Mouse (Mus musculus): ENCODE results near the gene Ccdc116. TPM values are rescaled to one million over a fixed set of nuclear protein-coding genes. Genes with fewer than 3 reads are reported as not detected.
"Not testable (repeated sequence)": the region's sequence is repeated elsewhere in the genome, so short reads cannot be mapped to it uniquely, and the experiment has no call there.

The Ccdc116 gene
- total and polyA plus RNA-seq, 3 experiments, result 2.5 to 5.3 (median 4.6) TPM

- TF ChIP-seq TAL1 (conservative IDR thresholded peaks at IDR 0.05; ENCODE audit: low read depth, low read length) (no peak), CTCF (IDR thresholded peaks at IDR 0.05; ENCODE audit: low read depth, low read length) (no peak), POLR2AphosphoS5 (IDR thresholded peaks at IDR 0.05; ENCODE audit: insufficient replicate concordance, low read depth, low read length) (no peak), GATA2 (IDR thresholded peaks at IDR 0.05; ENCODE audit: borderline replicate concordance, low read depth, low read length) (no peak), GATA1 (IDR thresholded peaks at IDR 0.05; ENCODE audit: borderline replicate concordance, low read length) (no peak)
- peaks cover 70% of the 10 kb centered on the region for H3K36me3 ChIP-seq (replicated peaks)
- ATAC-seq (ENCODE audit: extremely low read depth, insufficient number of reproducible peaks, low FRiP score, poor library complexity, severe bottlenecking) (no peak), DNase-seq (ENCODE audit: low spot score) (no peak)
- H3K4me1 ChIP-seq (ENCODE audit: insufficient read depth, low read depth, low read length), result peaks cover 39% of the 10 kb centered on the region
- no peaks in the 10 kb centered on the region for H3K27me3 ChIP-seq (ENCODE audit: insufficient read depth, low read length)
- no peaks in the 10 kb centered on the region for H3K9me3 ChIP-seq (replicated peaks)
- H3K4me3 ChIP-seq (ENCODE audit: low read depth, low read length), result no peak overlapping the region
These were observed 32.7 kb upstream of the Ccdc116 start for GRCm38 (mm10) chr16:17179706-17180105.

GRCm38 (mm10) chr16:17177623-17178170 is 30.7 kb upstream of the Ccdc116 start:
- Histone ChIP-seq H3K4me3 (ENCODE audit: low read depth, low read length) (no peak overlapping the region), H3K9me3 (replicated peaks) (no peaks in the 10 kb centered on the region), H3K4me1 (ENCODE audit: insufficient read depth, low read depth, low read length) (peaks cover 31% of the 10 kb centered on the region), H3K27me3 (ENCODE audit: insufficient read depth, low read length) (no peaks in the 10 kb centered on the region), H3K36me3 (replicated peaks) (peaks cover 76% of the 10 kb centered on the region)
- TF ChIP-seq CTCF (IDR thresholded peaks at IDR 0.05; ENCODE audit: low read depth, low read length) (no peak), GATA1 (IDR thresholded peaks at IDR 0.05; ENCODE audit: borderline replicate concordance, low read length) (no peak), POLR2AphosphoS5 (IDR thresholded peaks at IDR 0.05; ENCODE audit: insufficient replicate concordance, low read depth, low read length) (no peak), TAL1 (conservative IDR thresholded peaks at IDR 0.05; ENCODE audit: low read depth, low read length) (no peak), GATA2 (IDR thresholded peaks at IDR 0.05; ENCODE audit: borderline replicate concordance, low read depth, low read length) (no peak)
- no peak for ATAC-seq (ENCODE audit: extremely low read depth, insufficient number of reproducible peaks, low FRiP score, poor library complexity, severe bottlenecking)
- DNase-seq (ENCODE audit: low spot score), result no peak

GRCm38 (mm10) chr16:17175765-17176164 is 28.7 kb upstream of the Ccdc116 start:
- ATAC-seq (ENCODE audit: extremely low read depth, insufficient number of reproducible peaks, low FRiP score, poor library complexity, severe bottlenecking), result no peak
- TF ChIP-seq GATA2 (IDR thresholded peaks at IDR 0.05; ENCODE audit: borderline replicate concordance, low read depth, low read length), result no peak
- no peak for TF ChIP-seq TAL1 (conservative IDR thresholded peaks at IDR 0.05; ENCODE audit: low read depth, low read length)
- TF ChIP-seq CTCF (IDR thresholded peaks at IDR 0.05; ENCODE audit: low read depth, low read length), result no peak
- no peak for TF ChIP-seq GATA1 (IDR thresholded peaks at IDR 0.05; ENCODE audit: borderline replicate concordance, low read length)
- TF ChIP-seq POLR2AphosphoS5 (IDR thresholded peaks at IDR 0.05; ENCODE audit: insufficient replicate concordance, low read depth, low read length), result no peak
- no peak for DNase-seq (ENCODE audit: low spot score)
- H3K4me3 ChIP-seq (ENCODE audit: low read depth, low read length), result no peak overlapping the region
- no peaks in the 10 kb centered on the region for H3K27me3 ChIP-seq (ENCODE audit: insufficient read depth, low read length)
- no peaks in the 10 kb centered on the region for H3K9me3 ChIP-seq (replicated peaks)
- peaks cover 12% of the 10 kb centered on the region for H3K4me1 ChIP-seq (ENCODE audit: insufficient read depth, low read depth, low read length)
- H3K36me3 ChIP-seq (replicated peaks), result peaks cover 84% of the 10 kb centered on the region

GRCm38 (mm10) chr16:17168049-17168448 is 21.0 kb upstream of the Ccdc116 start:
- H3K27me3 ChIP-seq (ENCODE audit: insufficient read depth, low read length), result no peaks in the 10 kb centered on the region
- TF ChIP-seq POLR2AphosphoS5 (IDR thresholded peaks at IDR 0.05; ENCODE audit: insufficient replicate concordance, low read depth, low read length) (no peak), GATA1 (IDR thresholded peaks at IDR 0.05; ENCODE audit: borderline replicate concordance, low read length) (no peak), CTCF (IDR thresholded peaks at IDR 0.05; ENCODE audit: low read depth, low read length) (no peak), TAL1 (conservative IDR thresholded peaks at IDR 0.05; ENCODE audit: low read depth, low read length) (no peak), GATA2 (IDR thresholded peaks at IDR 0.05; ENCODE audit: borderline replicate concordance, low read depth, low read length) (no peak)
- H3K4me1 ChIP-seq (ENCODE audit: insufficient read depth, low read depth, low read length), result peaks cover 3% of the 10 kb centered on the region; the same call in 1 of the 2 replicates
- no peaks in the 10 kb centered on the region for H3K9me3 ChIP-seq (replicated peaks)
- no peak overlapping the region for H3K4me3 ChIP-seq (ENCODE audit: low read depth, low read length)
- DNase-seq (ENCODE audit: low spot score) (no peak), ATAC-seq (ENCODE audit: extremely low read depth, insufficient number of reproducible peaks, low FRiP score, poor library complexity, severe bottlenecking) (no peak)
- peaks cover 89% of the 10 kb centered on the region for H3K36me3 ChIP-seq (replicated peaks)

GRCm38 (mm10) chr16:17167179-17167578 is 20.1 kb upstream of the Ccdc116 start:
- H3K4me3 ChIP-seq (ENCODE audit: low read depth, low read length), result no peak overlapping the region
- H3K36me3 ChIP-seq (replicated peaks), result peaks cover 89% of the 10 kb centered on the region
- peaks cover 3% of the 10 kb centered on the region; the same call in 1 of the 2 replicates for H3K4me1 ChIP-seq (ENCODE audit: insufficient read depth, low read depth, low read length)
- no peak for ATAC-seq (ENCODE audit: extremely low read depth, insufficient number of reproducible peaks, low FRiP score, poor library complexity, severe bottlenecking)
- TF ChIP-seq TAL1 (conservative IDR thresholded peaks at IDR 0.05; ENCODE audit: low read depth, low read length), result no peak
- TF ChIP-seq POLR2AphosphoS5 (IDR thresholded peaks at IDR 0.05; ENCODE audit: insufficient replicate concordance, low read depth, low read length), result no peak
- no peak for TF ChIP-seq CTCF (IDR thresholded peaks at IDR 0.05; ENCODE audit: low read depth, low read length)
- no peak for TF ChIP-seq GATA2 (IDR thresholded peaks at IDR 0.05; ENCODE audit: borderline replicate concordance, low read depth, low read length)
- no peak for TF ChIP-seq GATA1 (IDR thresholded peaks at IDR 0.05; ENCODE audit: borderline replicate concordance, low read length)
- no peak for DNase-seq (ENCODE audit: low spot score)
- H3K27me3 ChIP-seq (ENCODE audit: insufficient read depth, low read length), result no peaks in the 10 kb centered on the region
- H3K9me3 ChIP-seq (replicated peaks), result no peaks in the 10 kb centered on the region

- ATAC-seq (ENCODE audit: extremely low read depth, insufficient number of reproducible peaks, low FRiP score, poor library complexity, severe bottlenecking); DNase-seq (ENCODE audit: low spot score); H3K27me3 ChIP-seq (ENCODE audit: insufficient read depth, low read length); H3K9me3 ChIP-seq (replicated peaks); H3K4me1 ChIP-seq (ENCODE audit: insufficient read depth, low read depth, low read length); H3K4me3 ChIP-seq (ENCODE audit: low read depth, low read length): not testable (repeated sequence)
- peaks cover 86% of the 10 kb centered on the region for H3K36me3 ChIP-seq (replicated peaks)
These were observed 18.4 kb upstream of the Ccdc116 start for GRCm38 (mm10) chr16:17165478-17165877.
